Mouse (Mus musculus): ENCODE data around the gene Gm26897. TPM values are rescaled to one million over a fixed set of nuclear protein-coding genes. Genes with fewer than 3 reads are reported as not detected.

Gene Gm26897
- polyA plus RNA-seq (2017; shearing (Covaris generic)) = not detected

DNA sequence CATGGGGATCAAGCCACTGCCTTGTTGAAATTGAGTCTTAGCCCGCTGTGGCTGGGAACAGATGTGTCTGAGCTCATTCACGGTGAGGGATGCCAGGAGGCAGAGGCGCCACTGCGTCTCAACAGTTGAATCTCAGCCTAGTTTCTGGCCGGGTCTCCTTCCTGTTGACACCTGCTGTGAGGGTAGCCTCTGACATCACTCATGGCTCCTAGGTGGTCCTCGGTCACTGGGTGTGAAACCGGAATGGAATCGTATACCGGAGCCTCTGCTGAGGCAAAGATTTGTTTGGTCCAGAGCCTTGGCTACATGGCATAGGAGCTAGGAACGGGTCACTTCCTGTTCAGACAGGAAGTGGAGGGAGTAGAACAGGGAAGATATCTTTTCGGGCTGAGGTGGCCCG, at the start of gene Gm26897:
Gene Gm26897, plus strand, starts transcription at position 74 of the 400 bp plus-strand sequence.

Data from naive thymus-derived CD4-positive, alpha-beta T cell, adult 5 months (primary cell).